Mouse (Mus musculus) spleen, adult 12 weeks (tissue): ENCODE measurements at regions not wholly inside any gene's neighbourhood (a gene's known extent, or its start where the extent isn't known, plus 50 kb on each side); places are given as distances from the start of the nearest gene placed in this dataset.

Experiments used
- DNase-seq: peaks from one replicate; pipeline ENCODE4 v3.0.0; 2022; ENCODE audit warnings: low spot score

DNA sequence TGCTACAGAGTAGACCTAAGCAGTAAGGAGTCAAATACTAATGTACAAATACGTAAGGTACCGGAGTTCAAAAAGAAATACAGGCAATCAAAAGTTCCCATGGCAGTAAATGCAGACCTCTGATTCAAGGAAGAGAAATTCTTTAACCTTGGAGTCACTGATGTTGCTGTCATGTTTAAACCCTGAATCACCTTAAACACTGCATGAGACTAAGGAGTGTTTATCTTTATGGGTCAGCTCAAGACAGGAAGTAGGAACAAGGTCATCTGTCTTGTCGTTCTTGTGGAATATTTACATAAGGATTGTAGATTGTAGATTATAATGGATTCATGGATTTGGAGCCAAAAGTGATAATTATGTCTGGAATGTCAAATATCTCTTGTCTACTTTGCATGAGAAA lies 1708.7 kb upstream of the Slc10a2 start:
- no peak for DNase-seq

DNA sequence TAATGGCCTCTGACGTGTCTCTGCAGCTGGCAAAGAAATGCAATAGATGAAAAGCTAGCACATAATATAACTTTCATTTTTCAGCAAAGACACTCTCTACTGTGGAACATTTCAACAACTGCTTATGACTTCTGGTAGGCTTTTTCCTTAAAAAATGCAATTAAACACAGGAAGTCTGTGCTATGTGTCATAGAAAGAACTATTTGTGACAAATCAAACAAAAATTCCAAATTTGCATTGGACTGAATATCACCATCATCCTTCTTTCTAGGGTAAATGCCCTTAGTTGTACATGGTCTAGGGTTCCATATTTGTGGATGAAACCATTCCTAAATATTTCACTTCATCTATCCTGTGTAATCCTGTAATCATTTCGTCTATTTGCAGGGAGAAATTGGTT lies 1702.0 kb upstream of the Slc10a2 start:
- no peak for DNase-seq

DNA sequence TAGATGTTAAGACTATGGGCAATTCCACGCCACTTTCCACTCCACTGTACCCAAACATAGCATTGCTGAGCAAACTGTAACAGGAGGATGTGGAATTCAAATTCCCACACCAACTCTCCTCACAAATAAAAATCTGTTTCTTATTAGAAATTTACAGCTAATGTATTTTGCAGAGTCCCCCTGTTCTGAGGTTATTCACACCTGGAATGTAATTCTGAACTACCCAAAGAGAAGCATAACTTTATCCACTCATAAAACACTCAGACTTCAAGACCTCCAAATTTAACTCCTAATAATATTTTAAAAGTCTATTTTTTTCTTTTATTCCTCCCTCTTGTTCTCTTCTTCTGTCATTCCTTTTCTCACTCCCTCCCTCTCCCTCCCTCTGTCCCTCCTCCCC lies 1698.0 kb upstream of the Slc10a2 start:
- DNase-seq: no peak

DNA sequence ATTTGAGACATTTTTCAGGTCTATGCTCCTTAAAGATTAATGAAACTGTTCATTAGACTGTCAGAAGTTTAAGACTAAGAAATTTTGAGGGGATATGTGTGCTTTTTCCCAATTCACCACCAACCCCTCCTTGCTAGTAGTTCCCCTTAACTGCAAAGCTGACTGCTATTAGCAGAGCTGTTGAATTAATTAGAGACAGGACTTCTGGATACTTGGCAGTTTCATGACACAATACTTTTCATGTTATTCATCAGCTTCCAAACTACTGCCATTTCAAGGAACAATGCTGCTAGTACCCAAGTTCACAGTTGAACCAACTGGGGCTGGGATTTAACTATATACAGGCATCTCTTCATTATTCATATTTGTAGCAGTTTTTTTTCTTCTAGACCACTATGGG lies 1695.9 kb upstream of the Slc10a2 start:
- no peak for DNase-seq

DNA sequence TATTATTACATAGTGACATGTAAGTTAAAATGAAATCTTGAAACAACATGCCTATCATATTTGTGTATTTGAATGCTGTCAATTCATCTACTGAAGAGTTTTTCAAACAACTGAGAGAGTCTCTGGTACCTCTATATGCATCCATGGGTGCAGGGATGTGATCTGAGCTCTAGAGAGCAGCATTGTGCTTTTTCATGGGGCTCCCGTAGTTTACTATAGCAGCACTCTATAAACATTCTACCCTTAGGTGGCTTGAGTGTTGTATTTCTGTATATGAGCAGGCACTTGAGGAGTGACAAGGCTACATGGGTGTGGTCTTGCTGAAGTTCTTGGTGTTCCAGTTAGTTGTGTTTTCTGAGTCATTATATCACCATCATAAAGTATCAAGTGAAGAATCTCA lies 1683.9 kb upstream of the Slc10a2 start:
- no peak for DNase-seq

DNA sequence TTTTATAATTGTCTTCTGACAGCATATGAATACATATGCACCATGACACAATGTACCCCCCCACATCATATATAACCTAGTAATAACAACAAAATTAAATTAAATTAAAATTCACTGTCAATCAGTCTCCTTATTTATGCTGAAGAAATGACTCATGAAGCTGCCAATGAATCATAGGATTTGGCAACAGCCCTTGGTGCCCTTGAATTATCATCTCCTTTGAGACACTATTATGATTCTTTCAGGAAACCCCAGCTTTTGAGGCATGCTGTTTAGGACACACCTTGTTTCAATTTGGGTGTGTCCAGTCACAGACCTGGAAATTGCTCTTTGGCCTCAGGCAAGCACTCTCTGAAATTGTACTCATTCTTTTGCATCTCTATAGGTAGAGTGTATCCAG lies 1675.8 kb upstream of the Slc10a2 start:
- DNase-seq: no peak

DNA sequence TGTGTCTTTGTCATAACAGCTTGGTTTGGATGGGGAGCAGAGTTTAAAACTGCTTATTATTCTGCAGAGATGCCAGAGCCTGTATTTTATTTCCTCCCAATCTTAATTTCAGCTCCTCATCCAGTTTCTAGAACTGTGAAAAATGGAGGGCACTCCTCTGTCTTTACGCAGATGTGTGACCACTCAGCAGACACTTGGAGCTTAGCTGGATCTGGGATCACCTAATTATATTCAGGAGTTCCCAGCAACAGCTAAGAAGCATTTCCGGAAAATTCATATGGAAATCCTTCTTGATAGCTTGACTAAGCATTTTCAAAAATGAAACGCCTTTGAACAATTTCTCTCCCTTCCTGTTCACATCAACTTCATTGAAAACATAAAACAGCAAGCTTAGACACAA lies 1670.0 kb upstream of the Slc10a2 start:
- DNase-seq: no peak

DNA sequence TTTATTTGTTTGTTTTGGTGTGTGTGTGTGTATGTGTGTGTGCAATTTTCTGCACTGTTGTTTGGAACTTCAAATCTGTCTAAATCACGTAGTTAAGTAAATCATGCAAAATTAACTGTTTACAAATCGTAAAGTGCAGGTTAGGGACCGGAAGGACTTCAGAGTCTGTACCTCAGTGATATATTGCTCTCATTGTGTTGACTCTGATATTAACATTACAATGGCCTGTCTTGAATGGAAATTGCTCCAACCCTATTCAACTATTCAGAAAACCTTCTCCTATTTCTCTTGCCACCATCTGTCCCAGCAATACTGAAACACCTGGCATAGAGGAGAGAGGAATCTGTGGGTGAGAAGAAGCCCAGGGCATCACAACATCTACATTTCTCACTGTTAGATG lies 1624.4 kb upstream of the Slc10a2 start:
- DNase-seq: no peak

DNA sequence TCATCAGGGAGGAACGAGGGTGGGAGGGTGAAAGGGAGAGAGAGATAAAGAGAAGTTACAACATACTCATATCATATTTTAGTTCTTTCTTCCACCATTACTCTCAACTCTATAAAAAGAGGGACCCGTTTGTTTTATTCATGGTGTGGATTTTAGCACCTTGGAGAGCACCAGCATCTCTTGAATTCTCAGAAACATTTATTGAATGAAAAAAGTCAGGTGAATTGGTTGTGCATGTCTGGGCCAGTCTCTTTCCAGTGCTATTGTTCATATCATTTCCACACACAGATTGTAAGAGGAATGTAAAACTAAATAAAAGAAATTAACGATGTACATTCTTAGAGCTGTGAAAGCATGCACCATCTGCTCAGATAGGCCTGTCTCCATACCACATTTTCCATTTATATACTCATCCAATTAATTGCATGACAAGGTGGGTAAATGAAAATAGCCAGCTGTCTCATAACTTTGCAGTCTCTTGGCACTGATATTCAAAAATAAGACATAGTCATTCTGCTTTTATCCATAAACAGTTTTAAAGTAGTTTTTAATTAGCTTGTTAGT lies 1603.8 kb upstream of the Slc10a2 start:
- DNase-seq: no peak

DNA sequence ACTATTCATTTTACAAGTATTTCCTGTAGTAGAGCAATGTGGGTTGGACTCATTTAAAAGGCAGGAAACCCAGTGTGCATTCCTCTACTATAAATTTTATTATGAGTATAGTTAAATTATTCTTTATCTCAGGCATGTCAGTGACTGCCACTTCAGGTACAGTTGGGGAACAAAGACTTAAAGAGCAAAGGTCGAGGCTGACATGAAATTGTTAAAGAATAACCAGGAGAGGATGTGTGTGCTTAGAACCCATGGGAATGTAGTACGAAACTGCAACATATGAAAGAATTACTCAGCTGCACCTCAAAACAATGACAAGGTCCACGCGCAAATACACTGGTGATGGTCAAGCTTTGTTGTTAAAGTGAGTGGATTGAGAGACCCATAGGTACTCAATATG lies 1583.4 kb upstream of the Slc10a2 start:
- DNase-seq: no peak

DNA sequence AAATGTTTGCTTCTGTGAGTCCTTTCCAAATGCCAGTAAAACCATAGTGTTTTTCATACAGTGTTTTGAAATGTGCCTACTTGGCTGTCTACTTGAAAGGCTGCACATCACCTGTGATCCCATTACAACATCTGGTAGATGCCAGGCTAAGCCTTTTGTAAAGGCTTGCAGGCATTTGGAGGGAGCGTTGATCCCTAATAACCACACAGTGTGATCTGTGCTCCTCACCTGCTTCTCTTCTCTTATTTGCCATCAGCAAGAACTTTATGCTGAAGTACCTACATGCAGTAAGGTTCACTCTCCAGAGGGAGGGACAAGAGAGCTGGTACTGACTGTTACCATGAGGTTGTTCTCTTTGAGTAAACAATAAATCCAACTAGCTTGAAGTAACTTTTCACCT lies 1553.7 kb upstream of the Slc10a2 start:
- no peak for DNase-seq

DNA sequence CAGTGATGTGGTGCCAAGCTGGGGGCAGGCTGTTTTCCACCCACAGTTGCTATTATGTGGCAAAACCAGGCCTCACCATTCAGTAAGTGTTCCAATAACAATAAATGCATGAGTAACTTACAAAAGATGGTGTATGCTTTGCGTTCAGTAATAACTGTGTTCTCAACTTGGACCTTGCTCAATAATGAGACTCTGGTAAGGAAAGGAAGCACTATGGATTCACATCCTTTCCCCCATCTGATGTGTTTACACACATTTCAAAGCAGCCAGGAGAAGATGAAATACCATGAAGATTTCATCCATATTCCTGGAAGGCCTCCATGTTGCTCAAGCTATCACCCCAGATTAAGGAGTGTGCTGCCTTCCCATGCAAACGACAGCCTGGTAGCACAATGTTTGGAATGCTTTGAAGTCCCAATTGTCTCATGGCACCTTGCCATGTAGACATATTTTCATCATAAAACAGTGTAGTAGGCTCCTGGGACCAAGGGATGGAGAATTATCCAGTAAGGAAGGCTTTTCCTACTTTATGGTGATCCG lies 1552.4 kb upstream of the Slc10a2 start:
- no peak for DNase-seq

DNA sequence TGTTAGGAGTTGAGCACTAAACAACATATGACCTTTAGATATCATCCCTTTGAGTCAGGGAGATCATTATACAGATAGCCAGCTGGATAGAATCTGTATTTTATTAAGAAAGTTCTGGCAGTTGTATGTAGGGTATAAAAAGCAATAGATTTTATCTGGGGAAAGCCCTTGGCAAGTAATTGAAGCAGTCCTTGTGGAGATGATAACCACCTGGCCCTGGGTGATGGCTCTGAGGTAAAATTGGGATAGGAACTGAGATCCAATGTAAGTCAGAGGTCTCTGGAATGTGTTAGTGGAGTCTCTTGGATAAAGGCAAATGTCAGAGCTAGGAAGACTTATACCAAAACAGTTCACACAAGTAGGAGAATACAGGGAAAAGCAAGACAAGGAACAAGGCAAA lies 1547.0 kb upstream of the Slc10a2 start:
- no peak for DNase-seq

DNA sequence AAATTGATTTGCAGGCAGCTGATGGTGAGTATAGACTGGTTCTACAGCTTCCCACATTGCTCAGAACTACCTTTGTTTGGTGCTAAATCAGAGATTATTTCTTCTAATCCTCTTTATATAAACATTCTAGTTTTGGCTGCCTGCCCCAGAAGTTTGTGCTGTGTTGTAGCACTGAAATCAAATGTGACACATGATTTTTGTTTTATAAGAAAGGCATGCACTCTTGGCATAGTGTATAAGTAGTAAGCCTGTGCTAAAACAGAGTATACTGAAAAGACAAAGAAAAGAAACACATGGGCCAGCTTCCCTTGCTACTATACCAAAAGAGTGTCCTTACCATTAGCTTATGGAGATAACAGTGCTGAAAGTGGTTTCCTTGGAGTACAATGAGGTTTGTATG lies 1542.9 kb upstream of the Slc10a2 start:
- no peak for DNase-seq

DNA sequence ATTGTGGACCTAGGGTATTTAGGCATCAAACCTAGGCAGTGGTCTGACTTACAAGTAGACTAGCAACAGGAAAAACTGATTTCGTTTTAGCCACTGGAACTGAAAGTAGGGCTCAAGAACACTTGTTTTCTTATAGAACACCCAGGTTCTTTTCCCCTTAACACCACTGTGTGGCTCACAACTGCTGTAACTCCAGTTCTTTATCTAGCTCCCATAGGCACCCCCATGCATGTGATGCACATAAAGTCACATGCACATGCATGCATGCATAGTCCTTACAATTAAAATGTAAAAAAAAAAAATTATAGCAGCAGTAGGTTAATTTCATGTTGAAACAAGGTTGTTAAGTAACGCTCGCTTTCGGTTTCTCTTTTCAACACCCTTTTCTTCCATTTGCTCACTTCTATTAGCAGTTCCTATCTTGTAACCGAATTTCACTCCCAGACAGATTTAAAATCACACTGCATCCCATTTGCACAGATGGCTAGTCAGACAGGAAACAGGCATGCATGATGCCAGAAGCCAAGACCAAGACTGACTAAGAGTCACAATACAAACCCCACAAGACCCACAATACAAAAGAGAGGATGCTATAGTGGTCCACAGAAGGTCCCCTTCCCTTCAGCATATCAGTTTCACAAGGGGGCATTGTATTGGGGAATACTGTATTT lies 1540.3 kb upstream of the Slc10a2 start:
- no peak for DNase-seq

DNA sequence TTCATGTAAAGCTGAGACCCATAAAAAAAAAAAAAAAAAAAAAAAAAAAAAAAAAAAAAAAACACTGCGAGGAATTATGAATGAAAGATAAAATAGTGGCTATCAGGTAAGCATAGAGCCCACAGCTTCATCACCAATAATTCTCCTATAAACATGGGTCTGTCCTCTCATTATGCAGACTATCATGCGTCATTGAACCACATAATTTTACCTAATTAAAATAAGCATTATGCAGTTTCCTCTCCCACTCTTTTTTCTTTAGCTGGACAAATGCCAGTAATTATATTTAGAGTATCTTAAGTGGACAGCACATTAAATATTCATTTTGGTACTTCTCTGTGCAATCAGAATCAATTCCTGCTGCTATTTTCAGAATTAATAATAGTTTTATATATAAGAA lies 1539.2 kb upstream of the Slc10a2 start:
- DNase-seq: no peak

DNA sequence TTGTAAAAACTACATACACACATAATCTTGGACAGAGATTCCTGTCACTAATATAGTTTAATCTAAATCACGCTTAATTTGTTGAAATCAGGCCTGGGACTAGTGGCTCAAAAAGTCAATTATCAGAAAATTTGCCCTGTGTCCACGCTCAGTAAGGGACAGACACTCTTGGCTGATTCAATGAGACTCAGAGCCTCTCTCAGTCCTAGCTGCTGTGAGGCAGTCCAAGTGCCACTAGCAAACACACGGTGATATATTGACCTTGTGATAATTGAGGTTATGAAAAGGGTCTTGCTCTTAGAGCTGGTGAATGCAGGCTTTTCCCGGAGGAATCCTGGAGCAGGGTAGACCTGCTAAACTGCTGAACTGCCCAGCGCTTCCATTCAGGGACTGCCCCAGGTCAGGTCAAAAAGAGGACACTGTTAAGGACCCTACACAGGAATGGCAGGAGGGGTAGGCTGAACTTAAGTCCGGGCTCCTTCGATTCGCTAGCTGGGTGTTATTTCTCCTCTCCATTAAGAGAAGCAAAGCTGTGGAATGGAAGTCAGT lies 1521.9 kb upstream of the Slc10a2 start:
- DNase-seq: no peak

DNA sequence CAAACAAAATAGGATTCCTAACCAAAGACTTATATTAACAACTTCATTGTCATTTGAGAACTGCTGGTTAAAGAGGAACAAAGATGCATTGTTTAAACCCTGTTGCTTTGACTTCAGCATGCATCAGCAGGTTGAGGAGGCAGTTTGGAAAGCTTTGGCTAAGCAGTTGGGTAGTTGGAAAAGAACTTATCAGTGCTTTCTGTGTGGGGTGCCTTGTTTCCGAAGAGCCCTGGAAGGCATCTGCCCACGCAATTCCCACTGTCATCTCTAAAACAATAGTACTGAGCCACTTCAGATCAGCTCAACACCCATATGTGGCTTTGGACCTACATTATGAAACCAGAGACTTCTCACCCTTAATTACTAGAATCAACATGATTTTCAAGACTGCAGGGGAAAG lies 1503.7 kb upstream of the Slc10a2 start:
- DNase-seq: no peak

DNA sequence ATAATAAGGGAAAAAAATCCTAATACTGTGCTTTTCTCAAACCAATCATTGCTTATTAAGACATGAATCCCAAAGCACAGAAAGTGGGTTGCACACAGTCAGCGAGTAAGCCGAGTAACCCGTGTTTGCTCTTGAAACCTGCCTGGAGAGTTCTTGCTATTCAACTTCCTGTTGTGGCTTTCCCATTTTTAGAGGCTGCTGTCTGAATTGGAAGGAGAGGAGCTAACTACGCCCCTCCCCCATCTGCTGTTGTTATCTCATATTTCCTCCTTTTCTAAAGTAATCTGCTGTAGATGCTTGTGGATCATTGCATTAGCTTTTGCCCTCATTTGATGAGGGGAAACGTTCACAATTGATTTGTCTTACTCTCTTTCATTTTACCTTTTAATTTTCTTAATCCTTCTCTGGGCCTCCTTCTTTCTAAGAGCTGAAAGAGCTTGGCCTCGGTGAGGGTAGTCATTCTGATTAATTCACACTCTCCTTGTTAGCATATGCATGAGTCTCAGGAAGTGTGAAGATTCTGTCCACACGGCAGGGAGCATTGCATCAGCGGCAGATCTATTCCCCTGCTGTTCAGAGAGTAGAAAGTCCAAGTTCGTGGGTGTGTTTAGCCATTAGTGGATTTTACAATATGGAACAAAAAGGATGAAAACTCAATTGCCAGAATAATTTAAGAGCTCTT lies 1501.8 kb upstream of the Slc10a2 start:
- no peak for DNase-seq

DNA sequence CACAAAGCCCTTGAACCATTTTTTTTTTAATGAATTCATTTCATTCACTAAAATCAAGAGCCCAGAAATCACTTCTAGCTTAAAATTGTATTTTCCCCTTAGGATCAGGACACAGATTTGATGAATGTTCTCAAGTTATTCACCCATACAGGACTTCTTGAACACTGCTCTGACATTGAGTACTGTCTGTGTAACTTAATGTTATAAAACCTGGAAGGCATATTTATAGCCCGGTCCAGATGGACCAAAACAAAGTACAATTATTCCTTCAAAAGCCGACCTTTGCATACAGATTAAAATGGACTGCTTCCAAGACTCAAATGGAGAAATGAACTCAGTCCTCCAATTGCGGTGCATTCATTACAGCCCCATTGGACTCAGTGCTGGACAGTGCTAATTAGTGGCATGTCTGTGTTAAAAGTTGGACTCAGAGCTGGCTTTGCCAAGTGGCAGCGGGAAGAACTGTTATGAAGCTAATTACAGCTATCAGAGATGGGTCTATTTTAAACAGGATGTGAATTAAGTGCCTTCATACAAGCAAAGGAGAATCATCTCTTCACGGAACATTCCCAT lies 1499.2 kb upstream of the Slc10a2 start:
- no peak for DNase-seq

DNA sequence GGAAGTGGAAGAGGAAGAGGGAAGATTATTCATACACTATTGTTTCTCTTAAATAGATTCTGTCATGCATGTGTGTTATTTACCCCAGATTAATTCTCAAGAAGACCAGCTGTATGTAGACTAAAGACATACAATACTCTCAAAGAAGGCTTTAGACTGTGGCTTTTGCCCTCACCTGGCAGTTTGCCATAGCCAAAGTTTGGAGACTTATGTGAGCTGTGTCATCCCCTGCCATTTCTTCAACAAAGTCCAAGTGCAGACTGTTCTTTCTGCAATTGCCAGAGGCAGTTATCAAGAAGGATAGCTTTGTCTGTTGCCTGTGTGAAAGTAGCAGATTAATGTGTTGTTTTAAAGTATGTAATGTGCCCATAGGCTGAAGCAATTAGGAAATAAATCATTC lies 1485.0 kb upstream of the Slc10a2 start:
- no peak for DNase-seq

DNA sequence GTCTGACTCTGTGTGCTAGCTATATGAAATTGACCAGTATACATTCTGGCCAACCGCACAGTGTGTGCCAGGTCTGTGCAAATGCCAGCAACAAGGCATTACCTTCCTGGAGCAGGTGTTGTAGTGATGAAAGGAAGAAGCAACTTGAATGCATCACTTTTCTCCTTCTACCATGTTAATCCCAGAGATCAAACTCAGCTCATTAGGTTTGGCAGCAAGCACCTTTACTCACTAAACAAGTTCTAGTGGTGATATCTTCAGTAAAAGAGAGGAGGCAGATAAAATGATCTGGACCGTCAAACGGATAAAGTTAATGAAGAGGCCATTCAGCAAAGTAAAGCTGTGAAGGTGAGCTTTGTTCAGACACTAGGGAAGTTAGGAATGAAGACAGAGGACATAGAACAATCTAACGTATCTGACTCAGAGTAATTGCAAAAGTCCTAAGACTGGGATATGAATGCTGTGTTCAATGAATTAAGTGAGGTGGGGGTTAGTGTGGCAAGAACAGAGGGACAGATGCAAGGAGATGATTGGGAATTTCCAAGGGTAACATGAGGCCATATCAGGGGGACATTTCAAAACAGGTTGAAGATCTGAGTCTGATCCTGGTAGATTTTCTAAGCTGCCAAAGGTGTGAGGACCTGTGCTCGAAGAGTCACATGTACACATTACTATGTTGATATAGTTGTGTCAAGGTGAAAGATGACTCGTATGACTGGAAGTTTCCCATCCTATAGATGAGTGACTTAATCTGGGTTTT lies 1478.4 kb upstream of the Slc10a2 start:
- no peak for DNase-seq
